Mouse (Mus musculus) forebrain, embryonic 16.5 days (tissue): ENCODE data around the gene Nicn1. TPM values are rescaled to one million over a fixed set of nuclear protein-coding genes. Genes with fewer than 3 reads are reported as not detected.

Experiments used
- ATAC-seq: fragments of 200-750 bp; cut with Nextera tagmentation; 2 replicates; pipeline ENCODE4 v1.8.0; 2017; ENCODE audit warnings: mild to moderate bottlenecking, moderate library complexity
- H3K27ac ChIP-seq: fragments of 300-500 bp; sonication (generic); 2 replicates; pipeline ENCODE4 v1.5.1; 2014; ENCODE audit warnings: low read length, control low read depth
- H3K27me3 ChIP-seq: fragments of 300-500 bp; sonication (generic); replicated peaks from 2 replicates; pipeline ENCODE4 v1.6.1; 2014; ENCODE audit warnings: low read length; ENCODE audit not compliant: control insufficient read depth, insufficient read depth
- H3K36me3 ChIP-seq: fragments of 300-500 bp; sonication (generic); 2 replicates; pipeline ENCODE4 v1.6.1; 2014; ENCODE audit not compliant: control insufficient read depth, insufficient read depth
- H3K4me1 ChIP-seq: fragments of 300-500 bp; sonication (generic); replicated peaks from 2 replicates; pipeline ENCODE4 v1.6.1; 2014; ENCODE audit warnings: low read length; ENCODE audit not compliant: control insufficient read depth, insufficient read depth
- H3K4me2 ChIP-seq: fragments of 300-500 bp; sonication (generic); 2 replicates; pipeline ENCODE4 v1.6.1; 2014; ENCODE audit warnings: mild to moderate bottlenecking, low read length, control low read depth
- H3K4me3 ChIP-seq: fragments of 300-500 bp; sonication (generic); replicated peaks from 2 replicates; pipeline ENCODE4 v1.5.1; 2014; ENCODE audit warnings: mild to moderate bottlenecking, low read length, control low read depth
- H3K9ac ChIP-seq: fragments of 300-500 bp; sonication (generic); replicated peaks from 2 replicates; pipeline ENCODE4 v1.6.1; 2014; ENCODE audit warnings: low read depth, low read length, control low read depth
- H3K9me3 ChIP-seq: fragments of 300-500 bp; sonication (generic); 2 replicates; pipeline ENCODE4 v1.6.1; 2016; ENCODE audit warnings: low read length; ENCODE audit not compliant: control insufficient read depth
- WGBS: fragments of 180-500 bp; shearing (Covaris S2); extraction: QIAGEN DNeasy Blood & Tissue Kit; methylation state at CpG from one replicate; pipeline ENCODE4 v1.1.7; 2014; 5-methylcytosine and 5-hydroxymethylcytosine counted together
- polyA plus RNA-seq: library from polyadenylated mRNA; unstranded; fragments of >200 nt; fragmentation: Nextera tagmentation; extraction: Ambion mirVana; gene quantifications from 2 replicates; pipeline ENCODE4 v1.2.1, GENCODE M21; 2015

Gene Nicn1
- 139 and 158 TPM in 2 replicates for polyA plus RNA-seq

DNA sequence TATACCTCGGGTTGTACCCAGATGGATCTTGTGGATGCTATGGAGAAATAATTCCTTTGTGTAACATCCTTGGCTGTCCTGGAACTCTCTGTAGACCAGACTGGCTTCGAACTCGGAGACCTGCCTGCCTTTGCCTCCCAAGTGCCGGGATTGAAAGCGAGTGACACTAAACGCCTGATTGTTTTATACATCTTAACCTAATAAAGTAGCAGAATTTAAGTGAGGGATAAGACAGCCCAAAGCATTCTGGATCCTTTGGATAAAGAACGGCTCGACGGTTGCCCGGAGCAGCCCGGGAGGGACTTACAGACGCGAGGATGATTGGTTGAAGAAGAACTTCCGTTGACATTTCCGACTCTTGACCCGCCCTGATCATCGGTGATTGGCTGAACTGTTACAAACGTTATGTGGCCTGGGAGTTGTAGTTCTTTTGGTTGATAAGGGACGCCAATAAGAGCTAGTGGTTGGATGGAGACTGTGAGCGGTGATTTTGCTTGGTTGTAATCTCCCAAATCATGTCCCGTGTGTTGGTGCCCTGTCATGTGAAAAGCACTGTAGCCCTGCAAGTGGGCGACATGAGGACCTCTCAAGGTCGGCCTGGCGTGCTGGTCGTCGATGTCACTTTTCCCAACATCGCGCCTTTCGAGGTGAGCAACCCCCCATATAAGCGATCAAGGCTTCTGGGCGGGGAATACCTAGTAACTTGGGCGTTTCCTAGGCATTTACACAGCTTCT, at the start of gene Nicn1:
TSS of gene Nicn1 (plus strand) at position 414 of the 735 bp plus-strand sequence.
- peak within 1 kb of the TSS; percentile 80 for H3K4me2 ChIP-seq
- H3K4me3 ChIP-seq: peak within 1 kb of the TSS; percentile 69
- ATAC-seq: peak; percentile 99
- H3K4me1 ChIP-seq: peaks cover 8% of the 10 kb centered on the region
- WGBS: under 1% methylated on average over 32 of the region's 32 CpGs
- H3K27me3 ChIP-seq: no peaks in the 10 kb centered on the region
- H3K9me3 ChIP-seq: no peaks in the 10 kb centered on the region
- H3K27ac ChIP-seq: peak within 1 kb of the TSS; percentile 99
- peak within 1 kb of the TSS; percentile 84 for H3K9ac ChIP-seq
- H3K36me3 ChIP-seq: peaks cover 4% of the 10 kb centered on the region

DNA sequence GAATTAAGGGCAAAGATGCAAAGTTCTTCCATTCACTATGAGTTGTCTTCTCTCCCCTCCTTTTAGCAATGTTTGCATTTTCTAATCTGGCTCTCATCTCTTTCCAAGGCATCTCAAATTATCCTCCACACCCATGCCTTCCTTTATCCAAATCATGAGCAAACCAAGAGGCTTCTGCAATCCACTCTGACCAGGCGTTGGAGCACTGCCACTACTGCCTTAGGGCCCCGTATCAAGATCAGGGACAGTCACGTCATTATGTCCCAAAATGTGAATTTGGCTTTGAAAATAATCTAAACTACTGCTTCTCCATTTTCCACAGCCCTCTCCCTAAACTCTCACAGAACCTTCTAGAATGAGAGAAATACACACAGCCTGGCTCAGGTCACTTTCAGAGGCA, 45.7 kb upstream of the Nicn1 start:
- Histone ChIP-seq H3K9me3 (no peaks in the 10 kb centered on the region), H3K4me3 (no peak overlapping the region), H3K27me3 (no peaks in the 10 kb centered on the region), H3K36me3 (0 out of 2 replicates have a peak, but pooled peaks cover 3% of the 10 kb centered on the region), H3K27ac (no peak overlapping the region), H3K4me2 (no peak overlapping the region), H3K9ac (no peak overlapping the region), H3K4me1 (no peaks in the 10 kb centered on the region)
- WGBS: 96% methylated on average over 3 of the region's 3 CpGs
- no peak for ATAC-seq

GRCm38 (mm10) chr9:108244984-108245383, 45.2 kb upstream of the Nicn1 start:
- Histone ChIP-seq H3K4me2 (no peak overlapping the region), H3K9me3 (no peaks in the 10 kb centered on the region), H3K4me1 (no peaks in the 10 kb centered on the region), H3K27me3 (no peaks in the 10 kb centered on the region), H3K36me3 (0 out of 2 replicates have a peak, but pooled peaks cover 3% of the 10 kb centered on the region), H3K4me3 (no peak overlapping the region), H3K27ac (no peak overlapping the region), H3K9ac (no peak overlapping the region)
- 82% methylated on average over 3 of the region's 3 CpGs for WGBS
- ATAC-seq: no peak

DNA sequence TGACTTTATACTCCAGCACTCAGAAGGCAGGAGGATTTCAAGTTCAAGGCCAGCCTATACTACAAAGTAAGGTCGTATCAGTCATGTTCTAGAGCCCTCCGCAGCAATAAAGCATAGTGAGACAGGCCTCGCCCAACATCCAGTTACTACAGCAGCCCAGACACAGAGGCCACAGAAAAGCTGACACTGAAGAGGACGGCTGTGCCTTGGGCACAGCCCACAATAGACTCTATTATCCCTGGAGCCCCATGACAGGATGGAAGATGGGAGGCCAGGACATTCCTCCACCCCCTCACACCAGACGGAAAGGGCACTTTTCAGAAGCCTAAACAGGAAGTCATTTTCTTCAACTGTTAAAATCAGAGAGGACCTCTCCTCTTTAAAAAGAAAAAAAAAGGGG, 41.3 kb upstream of the Nicn1 start:
- 0 out of 2 replicates have a peak, but pooled peaks cover 3% of the 10 kb centered on the region for H3K36me3 ChIP-seq
- ATAC-seq: no peak
- no peak overlapping the region for H3K4me2 ChIP-seq
- no peak overlapping the region for H3K27ac ChIP-seq
- no peak overlapping the region for H3K4me3 ChIP-seq
- H3K9me3 ChIP-seq: no peaks in the 10 kb centered on the region
- H3K27me3 ChIP-seq: no peaks in the 10 kb centered on the region
- 62% methylated on average over 5 of the region's 5 CpGs for WGBS
- H3K9ac ChIP-seq: no peak overlapping the region
- H3K4me1 ChIP-seq: no peaks in the 10 kb centered on the region

DNA sequence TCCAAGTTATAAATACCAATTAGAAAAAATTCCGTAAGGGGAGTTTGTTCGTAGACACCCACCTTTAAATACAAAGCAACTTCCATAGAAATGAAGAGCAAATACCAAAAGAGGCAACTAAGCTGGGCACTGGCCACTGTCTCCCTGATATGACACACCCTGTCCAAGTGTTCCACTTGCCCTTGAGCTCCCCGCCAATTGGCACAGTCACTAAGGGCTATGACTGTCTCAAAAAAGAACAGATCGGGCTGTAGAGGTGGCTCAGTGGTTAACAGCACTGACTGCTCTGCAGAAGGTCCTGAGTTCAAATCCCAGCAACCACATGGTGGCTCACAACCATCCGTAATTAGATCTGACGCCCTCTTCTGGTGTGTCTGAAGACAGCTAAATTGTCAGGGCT, 38.4 kb upstream of the Nicn1 start:
- Histone ChIP-seq H3K4me2 (no peak overlapping the region), H3K9ac (no peak overlapping the region), H3K9me3 (no peaks in the 10 kb centered on the region), H3K4me1 (no peaks in the 10 kb centered on the region), H3K27ac (no peak overlapping the region), H3K36me3 (0 out of 2 replicates have a peak, but pooled peaks cover 3% of the 10 kb centered on the region), H3K4me3 (no peak overlapping the region), H3K27me3 (no peaks in the 10 kb centered on the region)
- WGBS: 92% methylated on average over 6 of the region's 6 CpGs
- ATAC-seq: no peak

GRCm38 (mm10) chr9:108252766-108253165, 37.5 kb upstream of the Nicn1 start:
- H3K36me3 ChIP-seq: 0 out of 2 replicates have a peak, but pooled peaks cover 3% of the 10 kb centered on the region
- no peaks in the 10 kb centered on the region for H3K9me3 ChIP-seq
- H3K4me1 ChIP-seq: no peaks in the 10 kb centered on the region
- no peak overlapping the region for H3K4me2 ChIP-seq
- WGBS: 95% methylated on average over 7 of the region's 7 CpGs
- H3K4me3 ChIP-seq: no peak overlapping the region
- no peaks in the 10 kb centered on the region for H3K27me3 ChIP-seq
- ATAC-seq: no peak
- no peak overlapping the region for H3K9ac ChIP-seq
- H3K27ac ChIP-seq: no peak overlapping the region

- WGBS: 86% methylated on average over 4 of the region's 4 CpGs
- no peak for ATAC-seq
Measured at GRCm38 (mm10) chr9:108260526-108260925, 29.7 kb upstream of the Nicn1 start.

GRCm38 (mm10) chr9:108261865-108262264, 28.4 kb upstream of the Nicn1 start:
- Histone ChIP-seq H3K4me1 (peaks cover 24% of the 10 kb centered on the region), H3K9ac (no peak overlapping the region), H3K36me3 (no peaks in the 10 kb centered on the region), H3K27me3 (no peaks in the 10 kb centered on the region), H3K27ac (no peak overlapping the region), H3K4me2 (peak overlapping the region; percentile 85), H3K4me3 (0 out of 2 replicates have a peak overlapping the region, but pooled peaks have one; percentile 95), H3K9me3 (no peaks in the 10 kb centered on the region)
- 77% methylated on average over 7 of the region's 7 CpGs for WGBS
- no peak for ATAC-seq

More at GRCm38 (mm10) chr9:108260526-108260925, 29.7 kb upstream of the Nicn1 start:
- Histone ChIP-seq H3K4me1 (peaks cover 24% of the 10 kb centered on the region), H3K9ac (no peak overlapping the region), H3K4me2 (no peak overlapping the region), H3K27me3 (no peaks in the 10 kb centered on the region), H3K36me3 (no peaks in the 10 kb centered on the region), H3K4me3 (no peak overlapping the region), H3K9me3 (no peaks in the 10 kb centered on the region), H3K27ac (no peak overlapping the region)

GRCm38 (mm10) chr9:108262494-108263049, 27.7 kb upstream of the Nicn1 start:
- H3K4me1 ChIP-seq: peaks cover 24% of the 10 kb centered on the region
- H3K27ac ChIP-seq: no peak overlapping the region; the same call in 1 of the 2 replicates
- peak overlapping the region; percentile 85 for H3K4me2 ChIP-seq
- no peaks in the 10 kb centered on the region for H3K9me3 ChIP-seq
- H3K4me3 ChIP-seq: peak overlapping the region; percentile 95
- no peaks in the 10 kb centered on the region for H3K27me3 ChIP-seq
- 36% methylated on average over 11 of the region's 11 CpGs for WGBS
- no peak for ATAC-seq
- no peaks in the 10 kb centered on the region for H3K36me3 ChIP-seq
- H3K9ac ChIP-seq: peak overlapping the region; percentile 86
